Mouse (Mus musculus) adrenal gland, postnatal 4 days (tissue): ENCODE measurements around the gene 1700020D05Rik. TPM values are rescaled to one million over a fixed set of nuclear protein-coding genes. Genes with fewer than 3 reads are reported as not detected.

Experiments used
- DNase-seq, 2 experiments: peaks; one replicate each; pipeline ENCODE4 v3.0.0; 2021 to 2022; ENCODE audit warnings: low spot score in 2 of 2, mixed read lengths in 2 of 2
- long read RNA-seq, 2 experiments: library from polyadenylated mRNA; stranded (forward); transcript quantifications; one replicate each; pipeline ENCODE4 v2.0.0; 2021
- total RNA-seq, 2 experiments: library from RNA; stranded (reverse); gene quantifications; 2 replicates each; pipeline ENCODE4 v1.2.3; 2021

Gene 1700020D05Rik
- 1 to 10 TPM; 3.0 to 3.5 TPM for total RNA-seq
- long read RNA-seq, experiment 1, result 0 reads
- long read RNA-seq, experiment 2, result 0 reads

DNA sequence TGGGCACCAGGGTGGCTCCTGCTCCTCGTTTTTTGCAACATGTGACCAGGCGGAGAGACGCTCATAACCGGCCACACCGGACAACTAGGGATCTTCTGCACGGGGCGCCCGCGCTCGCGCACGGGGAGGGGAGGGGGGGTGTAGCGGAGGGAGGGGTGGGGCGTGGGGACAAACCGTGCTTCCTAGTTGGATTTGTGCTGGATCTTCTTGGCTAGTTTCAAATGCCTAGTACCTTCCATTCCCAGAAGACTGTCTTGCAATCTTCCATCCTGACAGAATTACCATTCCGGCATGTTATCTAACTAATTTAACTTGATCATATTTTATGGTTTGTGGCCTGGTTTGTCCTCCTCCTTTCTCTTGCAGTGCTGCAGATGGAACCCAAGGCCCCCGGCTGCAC, at the start of gene 1700020D05Rik:
TSS of gene 1700020D05Rik (minus strand) at position 101 of the 400 bp plus-strand sequence.
- no peak for DNase-seq

DNA sequence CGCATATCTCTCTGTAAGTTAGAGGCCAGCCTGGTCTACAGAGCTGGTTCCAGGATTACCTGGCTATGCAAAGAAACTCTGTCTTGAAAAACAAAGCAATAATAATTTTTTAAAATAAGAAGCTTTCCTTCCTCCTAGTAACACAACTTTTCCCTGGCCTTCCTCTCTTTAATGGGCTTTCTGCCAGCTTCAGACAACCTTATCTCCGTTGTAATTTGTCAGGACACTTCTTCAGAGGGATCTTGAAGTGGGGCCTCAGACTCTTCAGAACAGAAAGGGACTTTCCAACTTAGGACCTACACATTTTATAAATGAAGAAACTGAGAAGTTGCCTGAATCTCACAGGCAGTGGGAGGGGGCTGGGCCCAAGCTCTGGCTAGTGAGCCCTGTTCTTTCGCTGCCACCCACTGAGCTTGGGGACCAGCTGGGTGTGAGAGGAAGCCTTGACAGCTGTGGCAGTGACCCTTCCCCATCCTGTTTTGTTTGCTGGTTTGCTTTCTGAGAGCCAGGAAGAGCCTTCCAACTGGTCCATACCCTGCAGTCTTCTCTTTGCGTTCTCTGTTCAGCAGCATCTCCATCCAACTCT, 44.0 kb upstream of the 1700020D05Rik start:
- no peak for DNase-seq

DNA sequence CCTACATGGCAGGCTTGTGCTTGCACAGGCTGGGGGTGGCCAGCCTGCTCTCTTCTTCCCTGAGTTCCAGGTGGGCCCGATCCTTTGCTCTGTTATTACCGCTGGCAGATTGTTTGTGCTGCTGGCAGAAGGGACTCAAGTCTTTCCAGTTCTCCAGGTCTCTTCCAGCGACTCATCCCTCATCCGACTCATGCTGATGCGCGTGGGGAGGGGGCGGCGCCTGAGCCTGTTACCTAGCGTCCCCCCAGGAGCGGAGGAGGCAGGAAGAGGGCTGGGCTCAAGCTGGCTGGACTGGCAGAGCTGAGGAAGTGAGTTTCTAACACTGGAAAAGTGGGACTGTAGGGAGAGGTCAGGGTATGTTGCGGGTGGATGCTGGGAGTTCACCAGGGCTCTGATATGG, 40.4 kb upstream of the 1700020D05Rik start:
- no peak for DNase-seq

DNA sequence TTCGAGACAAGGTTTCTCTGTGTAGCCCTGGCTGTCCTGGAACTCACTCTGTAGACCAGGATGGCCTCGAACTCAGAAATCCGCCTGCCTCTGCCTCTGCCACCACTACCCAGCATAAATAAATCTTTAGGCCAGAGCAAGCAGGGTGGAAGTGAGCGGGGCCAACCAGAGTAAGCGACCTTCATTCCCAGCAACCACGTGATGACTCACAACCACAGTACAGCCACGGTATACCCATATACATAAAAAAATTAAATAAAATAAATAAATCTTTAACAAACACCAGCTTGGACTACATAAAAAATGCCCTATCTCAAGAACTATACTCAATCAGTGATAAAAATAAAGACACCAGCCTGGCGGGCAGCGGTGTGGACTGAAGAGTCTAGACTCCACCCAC, 39.8 kb upstream of the 1700020D05Rik start:
- DNase-seq, result no peak

DNA sequence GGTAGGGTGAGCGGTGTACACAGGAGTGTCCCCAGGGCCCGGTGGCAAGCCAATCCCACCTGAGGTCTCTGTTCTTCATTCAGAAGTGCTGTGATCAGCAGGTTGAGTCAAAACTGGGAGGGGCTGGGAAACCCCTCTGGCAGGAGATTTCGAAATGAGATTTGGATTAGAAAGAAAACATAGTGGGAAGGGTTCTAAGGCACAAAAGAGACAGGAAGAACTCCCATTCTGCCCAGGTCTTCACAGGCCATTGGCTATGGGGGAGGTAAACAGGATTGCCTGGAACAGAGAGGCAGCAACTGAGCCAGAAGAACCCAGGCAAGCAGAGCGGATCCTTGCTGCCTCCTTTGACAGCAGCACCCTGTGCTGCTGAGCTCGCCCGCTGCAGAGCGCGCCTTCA, 35.2 kb upstream of the 1700020D05Rik start:
- DNase-seq, result no peak

DNA sequence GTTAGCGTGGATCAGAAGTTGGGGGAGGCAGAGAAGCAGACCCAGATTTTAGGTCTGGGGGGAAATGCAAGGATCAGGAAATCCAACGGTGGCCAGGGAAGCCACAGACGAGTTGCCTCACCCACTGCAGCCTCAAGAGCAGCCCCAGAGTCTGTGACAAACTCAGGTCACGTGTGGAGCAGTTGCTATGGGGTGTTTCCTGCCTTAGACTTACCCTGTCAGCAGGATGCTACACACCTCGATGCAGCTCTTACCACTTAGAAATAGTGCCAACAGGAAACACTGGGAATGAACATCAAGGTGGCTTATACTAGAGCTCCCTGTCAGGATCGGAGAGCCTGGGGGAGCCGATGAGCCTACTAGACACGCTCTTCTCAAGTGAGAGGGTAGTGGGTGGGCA, 28.9 kb upstream of the 1700020D05Rik start:
- no peak for DNase-seq

DNA sequence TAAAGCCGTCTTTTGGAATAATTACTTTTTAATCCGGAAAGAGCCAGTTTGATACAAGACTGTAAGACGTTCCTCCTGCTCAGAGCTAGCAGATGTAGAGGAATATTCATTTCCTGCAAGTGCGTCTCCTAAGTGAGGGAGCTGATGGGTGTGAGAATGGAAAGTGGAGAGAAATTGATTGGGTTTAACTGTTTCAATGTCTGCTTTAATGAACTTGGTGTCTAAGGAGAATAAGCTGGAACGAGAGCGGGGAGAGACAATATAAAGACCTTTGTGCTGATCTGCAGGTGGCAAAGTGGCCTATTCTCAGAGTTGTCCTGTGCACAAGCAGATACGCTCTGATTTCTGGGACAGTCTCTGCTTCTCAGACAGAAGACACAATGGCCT, 26.5 kb upstream of the 1700020D05Rik start:
- no peak for DNase-seq

DNA sequence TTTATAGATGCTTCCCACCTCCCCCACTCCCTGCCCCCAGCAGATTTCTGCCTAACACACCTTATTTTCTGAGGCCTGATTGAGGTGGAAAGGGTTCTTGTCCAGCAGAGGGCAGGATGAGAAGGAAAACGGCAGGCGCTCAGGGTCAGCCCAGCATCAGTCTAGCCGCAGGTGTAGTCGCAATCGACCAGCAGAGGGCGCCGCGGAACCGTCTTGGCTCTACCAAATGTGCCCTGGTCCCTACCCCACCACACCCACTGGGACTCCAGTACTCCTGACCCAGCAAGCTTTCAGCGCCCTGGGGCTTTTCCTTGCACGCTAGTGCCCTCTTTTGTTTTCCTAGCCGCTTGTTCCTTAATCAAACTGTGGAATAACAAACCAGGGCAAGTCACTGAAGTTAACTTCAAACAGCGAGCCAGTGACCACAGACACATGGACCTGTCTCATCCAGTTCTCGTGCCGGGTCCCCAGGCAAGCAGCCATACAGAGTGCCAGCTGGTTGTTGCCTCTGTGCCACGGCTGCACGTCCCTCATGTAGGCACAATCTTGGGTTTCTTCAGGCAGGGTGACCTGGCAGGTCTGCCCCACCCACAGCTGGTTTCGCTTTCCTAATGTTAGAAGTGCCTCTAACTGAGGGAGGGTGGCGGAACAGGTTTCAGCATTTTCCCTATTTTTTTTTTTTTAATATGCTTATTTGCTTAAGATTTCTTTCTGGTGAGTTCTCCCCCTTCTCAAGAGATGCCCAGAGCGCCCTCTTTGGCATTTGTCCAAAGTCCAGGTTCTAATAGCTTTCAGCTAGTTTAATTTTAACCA, 25.9 kb upstream of the 1700020D05Rik start:
- peak; percentile 95 to 97 for DNase-seq

DNA sequence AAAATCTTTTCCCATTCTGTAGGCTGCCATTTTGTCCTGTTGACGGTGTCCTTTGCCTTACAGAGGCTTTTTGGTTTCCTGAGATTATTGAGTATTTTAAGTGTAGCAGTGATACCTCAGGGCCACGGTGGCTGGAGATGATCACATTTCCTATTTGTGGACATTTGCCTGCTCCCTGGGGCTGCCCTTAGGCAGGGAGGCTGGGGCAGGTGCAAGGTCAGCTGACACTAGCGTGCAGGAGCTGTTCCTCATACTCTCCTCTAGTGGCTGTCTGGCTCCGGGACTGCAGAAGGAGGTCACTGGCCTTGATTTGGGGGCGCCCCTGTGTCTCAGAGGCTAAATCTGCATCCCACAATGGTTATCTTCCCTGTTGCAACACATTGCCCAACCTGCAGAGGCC, 21.6 kb upstream of the 1700020D05Rik start:
- no peak for DNase-seq

DNA sequence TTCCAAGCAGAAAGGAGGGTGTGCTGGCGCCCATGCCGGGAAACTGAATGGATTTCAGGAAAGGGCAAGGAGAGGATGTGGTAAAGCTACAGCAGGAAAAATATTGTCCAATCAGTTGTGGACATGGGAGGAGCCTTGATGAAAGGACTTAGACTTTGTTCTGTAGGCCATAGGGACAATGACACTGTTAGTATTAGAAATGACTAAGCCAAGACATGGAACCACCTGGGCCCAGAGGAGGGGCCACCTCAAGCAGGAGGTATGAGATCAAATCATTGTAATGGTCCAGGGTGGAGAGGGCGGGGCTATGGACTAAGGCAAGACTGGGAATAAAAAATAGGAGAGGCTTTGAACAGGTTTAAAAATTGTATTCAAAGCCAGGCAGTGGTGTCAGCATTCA, 15.1 kb upstream of the 1700020D05Rik start:
- DNase-seq, result no peak

DNA sequence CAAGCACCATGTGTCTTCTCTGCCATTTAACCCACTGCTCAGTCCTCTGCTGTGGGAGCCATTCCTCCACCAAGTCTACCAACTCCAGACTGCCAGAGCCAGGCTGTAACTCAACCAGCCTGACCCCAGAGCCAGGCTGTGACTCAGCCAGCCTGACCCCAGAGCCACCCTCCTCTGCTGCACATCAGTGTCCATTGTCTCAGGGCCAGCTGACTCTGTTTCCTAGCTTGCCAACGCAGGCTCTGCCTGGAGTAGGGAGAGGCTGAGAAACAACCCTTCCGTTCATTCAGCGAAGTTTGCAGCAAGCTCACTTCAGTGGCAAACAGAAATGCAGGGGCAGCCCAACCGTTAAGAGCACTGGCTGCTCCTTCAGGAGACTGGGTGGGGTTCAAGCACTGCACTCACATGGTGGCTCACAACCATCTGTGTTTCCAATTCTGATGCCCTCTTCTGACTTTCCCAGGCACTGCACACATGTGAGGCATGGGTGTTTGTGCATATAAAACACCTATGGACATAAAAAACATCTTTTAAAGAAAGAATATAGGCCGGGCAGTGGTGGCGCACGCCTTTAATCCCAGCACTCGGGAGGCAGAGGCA, 13.4 kb upstream of the 1700020D05Rik start:
- no peak for DNase-seq

DNA sequence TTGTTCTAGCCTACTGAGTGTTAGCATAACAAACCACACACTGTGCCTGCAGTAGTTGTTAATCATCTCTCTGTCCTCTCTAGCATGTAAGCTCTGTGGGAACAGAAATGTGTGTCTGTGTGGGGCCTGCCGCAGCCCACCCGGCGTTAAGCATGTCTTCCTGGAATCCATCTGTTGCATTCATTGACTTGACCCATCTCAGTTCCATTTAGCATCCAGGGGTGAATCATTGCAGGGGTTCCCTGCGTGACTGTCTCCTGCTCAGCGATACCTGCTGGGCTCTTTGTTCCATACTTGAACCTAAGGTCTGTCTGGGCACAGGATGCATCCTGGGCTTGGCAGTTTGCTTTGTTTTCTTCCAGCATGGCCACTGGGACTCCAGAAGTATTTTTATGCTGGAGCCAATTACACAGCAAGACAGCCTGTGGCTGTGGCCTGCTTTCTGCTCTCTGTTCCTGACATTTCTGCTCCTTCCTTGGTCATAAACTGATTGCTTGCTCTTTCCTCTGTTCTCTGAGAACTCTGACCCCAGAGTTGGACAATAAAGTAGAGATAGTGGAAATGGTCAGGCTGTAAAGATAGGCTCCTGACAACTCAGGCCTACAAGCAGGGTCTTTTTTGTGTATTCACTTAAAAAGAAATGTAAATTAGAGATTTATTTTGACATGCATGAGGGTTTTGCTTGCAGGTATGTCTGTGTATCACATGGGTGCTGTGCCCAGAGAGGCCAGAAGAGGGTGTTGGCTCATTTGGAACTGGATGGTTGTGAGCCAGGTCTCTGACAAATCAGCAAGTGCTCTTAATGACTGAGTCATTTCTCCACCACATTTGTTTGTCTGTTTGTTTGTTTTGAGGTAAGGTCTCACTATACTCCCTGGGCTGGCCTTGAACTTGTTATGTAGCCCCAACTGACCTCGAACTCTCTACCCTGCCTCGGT, 12.5 kb upstream of the 1700020D05Rik start:
- no peak for DNase-seq

DNA sequence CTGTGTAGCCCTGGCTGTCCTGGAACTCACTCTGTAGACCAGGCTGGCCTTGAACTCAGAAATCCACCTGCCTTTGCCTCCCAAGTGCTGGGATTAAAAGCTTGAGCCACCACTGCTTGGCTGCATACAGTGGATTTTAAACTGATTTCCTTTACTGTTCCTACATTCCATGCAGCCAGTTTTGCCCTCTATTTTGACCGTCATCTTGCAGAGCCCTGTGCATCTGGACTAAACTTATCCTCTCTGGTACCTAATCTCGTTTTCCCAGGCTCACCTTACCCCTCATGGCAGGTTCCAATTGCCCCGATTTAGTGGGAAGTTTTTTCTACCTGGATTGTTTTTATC, 9.4 kb upstream of the 1700020D05Rik start:
- DNase-seq, result no peak

DNA sequence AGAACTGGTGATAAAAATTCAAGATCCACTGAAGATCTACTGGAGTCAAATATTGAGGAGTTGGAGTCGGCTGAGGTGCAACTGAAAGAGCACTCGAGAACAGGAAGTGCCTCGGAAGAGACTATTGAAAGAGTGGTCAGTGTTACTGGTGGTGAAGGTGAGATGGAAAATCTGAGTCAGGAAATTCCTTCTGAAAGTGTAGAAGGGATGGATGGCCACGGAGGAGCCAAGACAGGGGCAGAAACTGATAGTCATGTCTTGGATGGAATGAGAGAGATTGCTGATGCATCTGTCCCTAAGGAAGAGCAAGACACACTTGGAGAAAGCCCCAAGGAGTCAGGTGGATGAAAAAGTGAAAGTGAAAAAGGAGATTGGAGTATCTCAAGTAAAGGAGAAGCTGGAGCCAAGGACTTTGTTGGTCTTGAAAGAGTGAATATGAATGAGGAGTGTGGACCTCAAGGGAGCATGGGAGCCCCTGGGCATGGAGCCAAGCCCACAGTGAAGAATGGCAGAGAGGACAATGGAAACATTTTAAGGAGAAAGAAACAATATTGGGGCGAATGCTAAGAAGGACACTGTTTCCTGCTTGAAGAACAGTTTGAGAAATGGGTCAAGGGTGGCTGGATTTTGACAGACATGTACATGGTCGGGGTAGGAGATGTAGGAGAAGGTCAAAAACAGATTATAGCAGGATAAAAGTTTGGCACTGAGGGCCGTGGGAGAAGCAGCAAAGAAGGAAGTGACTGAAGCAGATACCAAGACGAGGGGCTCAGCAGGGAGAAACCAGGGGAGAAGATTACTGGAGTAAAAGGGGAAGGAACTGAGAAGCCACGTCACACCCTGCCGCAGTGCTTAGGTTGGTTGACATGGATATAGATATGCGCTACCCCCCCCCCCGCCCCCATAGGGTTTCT, 8.8 kb upstream of the 1700020D05Rik start:
- DNase-seq, result no peak

DNA sequence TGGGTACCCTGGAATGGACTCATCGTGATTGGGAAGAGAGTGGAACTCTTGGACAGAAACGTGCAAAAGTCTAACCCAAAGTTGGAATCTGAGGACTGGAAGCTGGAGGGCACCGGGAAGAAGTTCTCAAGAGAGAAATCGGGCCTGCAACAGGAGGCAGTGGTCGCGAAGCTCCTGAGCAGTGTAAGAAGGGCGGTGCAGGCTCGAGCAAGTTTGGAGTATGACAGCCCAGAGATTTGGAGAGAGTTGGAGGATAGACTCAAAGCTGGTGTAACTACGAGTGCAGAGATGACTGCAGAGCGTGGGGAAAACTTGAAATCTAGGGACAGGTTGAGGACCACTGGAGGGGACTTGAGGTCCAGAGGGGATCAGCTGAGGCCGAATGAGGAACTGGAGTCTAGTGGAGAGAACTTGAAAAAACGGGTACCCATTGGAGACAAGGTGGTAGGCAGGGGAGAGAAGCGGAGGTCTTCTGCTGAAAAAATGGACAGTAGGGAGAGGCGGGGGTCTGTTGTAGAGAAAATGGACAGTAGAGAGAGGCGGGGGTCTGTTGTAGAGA, 7.6 kb upstream of the 1700020D05Rik start:
- DNase-seq, result no peak

DNA sequence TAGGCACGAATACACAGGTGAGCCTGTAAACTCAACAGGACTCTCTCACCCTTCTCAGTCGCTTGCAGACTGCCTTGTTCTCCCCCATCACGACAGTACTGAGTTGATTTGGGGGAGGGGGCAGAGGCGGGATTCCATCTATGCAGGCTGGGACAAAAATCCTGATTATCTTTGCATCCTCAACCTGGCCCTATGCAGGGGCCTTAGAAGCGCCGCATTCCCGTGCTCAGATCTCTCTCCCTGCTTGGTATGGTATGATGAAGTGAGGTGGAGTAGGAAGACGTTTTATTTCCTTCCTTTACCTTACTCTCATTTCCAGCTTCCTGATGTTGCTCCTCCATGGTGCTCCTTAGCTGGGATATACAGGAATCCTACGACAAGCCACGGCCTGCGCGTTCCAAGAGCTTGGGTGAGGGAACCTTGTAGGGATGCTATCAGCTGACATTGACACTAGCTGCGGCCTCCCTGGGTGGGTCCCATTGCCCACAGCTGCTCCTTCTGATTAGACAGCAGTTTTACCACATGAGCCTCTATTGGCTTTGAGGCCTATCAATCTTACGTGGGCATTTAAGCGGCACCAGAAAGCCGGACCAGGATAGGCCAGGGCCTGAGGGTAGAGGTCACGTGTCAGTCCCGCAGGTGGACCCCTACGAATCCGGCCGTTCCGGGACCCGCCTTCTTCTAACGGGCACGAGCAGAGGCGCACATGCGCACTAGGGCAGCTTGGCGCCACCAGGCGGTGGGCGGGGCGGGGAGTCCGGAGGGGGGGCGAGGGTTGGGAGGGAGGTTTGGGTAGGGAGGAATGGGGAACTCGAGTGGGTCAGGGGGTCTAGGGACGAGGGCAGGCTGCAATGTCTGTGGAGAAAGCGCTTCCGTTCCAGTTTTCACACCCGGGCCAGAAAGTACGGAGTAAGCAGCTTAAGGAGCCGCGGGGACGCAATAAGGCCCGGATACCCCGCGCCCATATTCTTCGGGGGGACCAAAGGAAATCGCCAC, 6.7 kb upstream of the 1700020D05Rik start, which contains the start of gene Snx32:
TSS of gene Snx32 (minus strand) at position 508 of the 996 bp plus-strand sequence.
- DNase-seq, result peak; percentile 91 to 98

DNA sequence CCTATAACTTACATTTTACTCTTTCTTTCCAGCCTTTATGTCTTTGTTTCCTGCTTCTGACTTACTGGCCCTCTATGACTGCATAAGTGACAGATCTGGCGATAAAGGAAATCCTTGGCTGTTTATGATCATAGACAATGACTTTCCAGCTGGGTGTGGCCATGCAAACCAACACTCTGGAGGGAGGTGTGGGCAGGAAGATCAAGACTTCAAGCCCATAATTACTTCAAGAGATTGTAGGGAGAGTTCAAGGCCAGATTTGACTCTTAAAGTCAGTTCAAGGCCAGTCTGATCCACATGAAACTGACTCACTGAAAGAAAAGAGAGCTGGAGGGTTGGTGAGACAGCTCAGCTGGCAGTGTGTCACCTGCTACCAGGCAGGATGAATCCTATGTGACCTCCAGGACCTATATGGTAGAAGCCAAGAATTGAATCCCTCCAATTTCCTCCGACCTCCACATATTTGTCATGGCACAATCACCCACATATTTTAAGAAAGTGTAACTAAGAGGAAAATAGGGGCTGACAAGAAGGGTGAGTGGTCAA, 3.2 kb downstream of the 1700020D05Rik start:
- DNase-seq, result no peak

DNA sequence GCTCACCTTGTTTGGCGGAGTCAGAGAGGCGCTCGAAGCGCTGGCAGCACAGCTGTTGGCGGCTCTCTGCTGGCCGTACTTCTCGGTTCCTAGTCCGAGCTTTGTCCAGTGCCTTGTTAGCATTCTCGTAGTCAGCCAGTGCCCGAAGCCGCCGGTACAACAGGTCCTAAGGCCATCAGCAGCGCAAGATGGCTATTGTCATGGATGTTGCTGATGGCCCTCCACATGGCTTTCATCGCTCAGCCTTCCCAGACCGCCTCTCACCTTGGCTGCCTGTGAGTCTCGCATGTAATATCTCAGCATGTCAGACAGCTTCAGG, 7.6 kb downstream of the 1700020D05Rik start:
- DNase-seq, result no peak
